Mouse (Mus musculus): ENCODE measurements around the gene Ccdc70. TPM values are rescaled to one million over a fixed set of nuclear protein-coding genes. Genes with fewer than 3 reads are reported as not detected.
A peak's percentile ranks its signal among the peaks of the same experiment; 100 is the strongest.
"Not testable (repeated sequence)": the region's sequence is repeated elsewhere in the genome, so short reads cannot be mapped to it uniquely, and the experiment has no call there.

Gene Ccdc70
- total RNA-seq (2014; fragmentation: Nextera tagmentation) (not detected in 2 replicates), total RNA-seq (2017) (not detected in 2 replicates)

DNA sequence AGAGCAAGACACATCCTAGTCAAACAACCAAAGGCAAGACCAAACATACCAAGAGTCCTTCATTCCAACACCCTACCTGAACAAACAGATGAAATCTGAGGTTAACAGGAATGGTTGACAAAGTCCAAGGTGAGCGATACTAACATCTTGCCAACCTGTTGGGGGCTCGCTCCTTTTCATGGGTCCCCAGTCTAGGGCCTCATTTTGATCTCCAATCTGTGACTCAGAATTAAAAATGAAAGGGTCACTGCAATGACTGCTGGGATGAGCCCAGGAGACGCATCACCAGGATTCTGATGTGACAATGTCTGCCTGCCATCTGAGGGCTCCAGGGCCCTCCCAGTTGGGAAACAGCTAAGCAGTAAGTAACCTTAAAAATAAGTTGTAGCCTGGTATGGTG lies at the start of gene Ccdc70:
Ccdc70 (plus strand) TSS at position 301 of the 400 bp plus-strand sequence.
- ATAC-seq (replicated peaks; ENCODE audit: poor library complexity, severe bottlenecking) = no peak

DNA sequence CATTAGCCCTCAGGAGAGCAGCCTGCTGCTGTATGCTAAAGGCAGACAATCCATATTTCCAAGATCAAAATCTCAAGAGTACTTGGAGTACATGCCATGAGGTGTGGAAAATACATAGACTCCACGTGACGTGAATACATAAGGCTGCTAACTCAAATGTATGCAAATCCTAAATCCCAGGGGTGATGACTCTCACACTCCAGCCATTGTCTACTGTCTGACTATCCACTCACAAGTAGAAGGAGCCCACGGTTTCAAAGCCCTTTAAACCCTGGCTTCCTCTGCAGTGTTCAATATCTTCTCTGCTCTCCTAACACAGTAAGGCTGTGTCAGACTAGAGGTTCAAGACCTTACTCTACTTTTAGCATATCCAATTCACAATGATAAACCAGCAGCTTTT lies 38.8 kb upstream of the Ccdc70 start:
- ATAC-seq (replicated peaks; ENCODE audit: poor library complexity, severe bottlenecking) = not testable (repeated sequence)

DNA sequence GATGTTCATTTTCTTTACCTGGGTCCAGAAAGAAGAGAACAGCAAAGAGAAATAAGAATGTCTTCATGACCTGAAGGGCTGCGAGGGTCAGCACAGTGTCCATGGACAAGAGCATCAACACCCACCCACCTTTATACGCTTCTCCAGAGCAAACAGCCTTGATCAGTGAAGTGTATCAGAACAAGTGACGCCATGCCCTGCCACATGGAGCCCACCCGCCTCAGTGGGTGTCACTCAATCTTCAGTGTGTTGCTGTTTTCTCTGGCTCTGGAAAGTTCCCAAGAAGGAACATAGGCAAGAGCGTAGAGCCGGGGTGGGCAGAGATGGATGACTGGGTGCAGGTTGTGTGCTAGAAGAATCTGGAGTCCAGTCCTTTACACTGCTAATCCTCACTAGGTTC lies 37.0 kb upstream of the Ccdc70 start, which contains the start of gene Defb15:
Defb15 (minus strand) TSS at position 101 of the 400 bp plus-strand sequence.
- no peak for ATAC-seq (replicated peaks; ENCODE audit: poor library complexity, severe bottlenecking)

DNA sequence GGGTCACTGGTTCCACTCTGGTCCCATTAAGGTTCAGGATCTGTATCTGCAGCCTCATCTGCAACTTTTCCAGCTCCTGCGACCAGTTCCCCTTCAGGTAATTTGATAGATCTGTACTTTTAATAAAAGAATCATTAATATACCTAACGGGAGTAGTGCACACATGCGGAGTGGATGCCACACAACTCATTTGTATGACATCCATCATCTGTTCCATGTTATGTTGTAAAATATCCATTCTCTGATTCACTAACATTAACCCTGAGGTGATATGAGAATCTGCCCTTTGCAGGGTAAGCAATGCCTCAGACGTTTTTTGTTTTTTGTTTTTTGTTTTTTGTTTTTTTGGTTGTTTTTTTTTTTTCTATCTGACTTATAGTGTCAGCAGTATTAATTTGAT lies 31.5 kb upstream of the Ccdc70 start, which contains the start of gene Defb35:
Defb35 (plus strand) TSS at position 301 of the 400 bp plus-strand sequence.
- not testable (repeated sequence) for ATAC-seq (replicated peaks; ENCODE audit: poor library complexity, severe bottlenecking)

DNA sequence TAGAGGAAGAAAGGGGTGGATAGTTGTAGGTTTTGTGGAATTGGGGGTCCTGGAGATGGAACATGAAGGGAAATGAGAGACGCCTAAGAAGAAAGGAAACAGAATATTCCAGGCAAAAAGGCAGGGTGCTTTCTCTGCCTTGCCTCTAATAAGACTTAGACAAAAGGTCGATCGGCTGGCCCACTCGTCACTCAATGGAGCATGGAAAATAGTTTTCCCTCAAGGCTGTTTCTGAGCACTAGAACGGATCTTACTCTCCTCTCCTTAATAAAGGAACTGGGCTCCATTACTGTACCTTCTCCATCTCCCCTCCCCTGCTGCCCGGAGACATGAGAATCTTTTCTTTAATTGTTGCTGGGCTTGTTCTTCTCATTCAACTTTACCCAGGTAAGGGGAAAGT lies 23.1 kb upstream of the Ccdc70 start, which contains the start of gene Defb13:
Defb13 (plus strand) TSS at position 301 of the 400 bp plus-strand sequence.
- no peak for ATAC-seq (replicated peaks; ENCODE audit: poor library complexity, severe bottlenecking)

DNA sequence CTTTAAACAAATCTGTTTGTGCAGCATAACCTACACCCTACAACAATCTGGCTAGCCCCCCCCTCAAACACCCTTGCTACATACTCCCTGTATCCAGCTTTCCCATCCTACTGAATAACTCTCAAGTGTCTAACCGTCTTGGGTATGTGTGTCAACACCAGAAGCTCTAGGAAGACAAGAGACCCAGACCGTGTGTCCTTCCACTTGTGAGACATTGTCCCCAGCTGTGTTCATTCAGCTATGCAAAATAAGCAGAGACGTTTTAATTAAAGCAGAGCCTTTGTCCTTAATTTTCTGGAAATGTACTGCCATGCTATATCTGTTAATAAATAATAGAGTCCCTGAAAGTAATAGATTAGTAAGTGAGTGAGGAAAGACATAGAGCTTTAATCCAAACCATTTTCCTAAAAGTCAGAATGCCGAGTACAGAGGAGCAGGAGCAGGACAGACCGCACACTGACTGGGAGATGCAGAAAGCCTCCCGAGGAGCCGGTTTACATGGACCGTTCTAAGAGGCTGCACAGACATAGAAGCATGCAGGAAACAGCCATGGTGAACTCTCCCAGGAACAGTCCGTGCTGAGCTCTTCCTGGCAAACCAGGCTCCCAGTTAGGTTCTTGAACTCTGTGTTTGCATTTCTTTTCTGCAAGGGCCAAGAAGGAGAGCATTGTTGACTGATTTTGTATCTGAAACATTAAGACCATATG lies 22.1 kb upstream of the Ccdc70 start:
- no peak for ATAC-seq (replicated peaks; ENCODE audit: poor library complexity, severe bottlenecking)

DNA sequence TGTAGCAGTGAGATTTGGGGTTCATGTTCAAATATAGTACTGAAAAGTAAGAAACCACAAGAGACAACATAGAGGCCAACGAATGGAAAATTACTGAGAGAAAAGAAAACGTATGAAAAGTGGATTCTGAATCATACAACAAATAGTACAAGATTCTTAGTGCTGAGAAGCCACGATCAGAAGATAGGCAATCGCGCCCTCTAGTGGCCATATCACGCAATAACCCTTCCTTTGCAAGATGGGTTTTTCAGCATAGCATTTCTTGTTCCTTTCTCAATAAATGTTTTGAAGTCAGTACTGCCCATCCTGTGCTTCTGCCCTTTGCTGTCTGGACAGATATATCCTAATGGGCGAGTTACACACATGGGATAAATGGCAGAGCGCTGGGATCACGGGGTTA lies 14.3 kb upstream of the Ccdc70 start:
- peak; percentile 52; the same call in 1 of the 2 replicates for ATAC-seq (replicated peaks; ENCODE audit: poor library complexity, severe bottlenecking)

DNA sequence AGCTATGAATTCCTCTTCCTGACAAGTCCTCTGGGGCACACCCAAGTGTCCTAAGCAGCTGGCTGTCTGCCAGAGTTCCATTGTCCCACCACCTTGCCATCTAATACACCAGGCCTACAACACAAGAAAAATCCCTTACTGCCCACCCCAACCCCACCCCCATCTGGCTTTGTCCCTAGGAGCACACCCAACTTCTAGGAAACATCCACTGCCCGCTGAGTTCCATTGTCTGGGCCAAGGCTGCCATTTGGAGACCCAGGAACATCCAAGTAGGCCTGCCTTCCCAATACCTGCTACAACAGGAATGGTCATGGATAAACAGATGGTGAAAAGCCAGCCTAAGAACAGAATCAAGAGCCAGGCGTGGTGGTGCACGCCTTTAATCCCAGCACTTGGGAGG lies 13.2 kb upstream of the Ccdc70 start:
- ATAC-seq (replicated peaks; ENCODE audit: poor library complexity, severe bottlenecking) = no peak

DNA sequence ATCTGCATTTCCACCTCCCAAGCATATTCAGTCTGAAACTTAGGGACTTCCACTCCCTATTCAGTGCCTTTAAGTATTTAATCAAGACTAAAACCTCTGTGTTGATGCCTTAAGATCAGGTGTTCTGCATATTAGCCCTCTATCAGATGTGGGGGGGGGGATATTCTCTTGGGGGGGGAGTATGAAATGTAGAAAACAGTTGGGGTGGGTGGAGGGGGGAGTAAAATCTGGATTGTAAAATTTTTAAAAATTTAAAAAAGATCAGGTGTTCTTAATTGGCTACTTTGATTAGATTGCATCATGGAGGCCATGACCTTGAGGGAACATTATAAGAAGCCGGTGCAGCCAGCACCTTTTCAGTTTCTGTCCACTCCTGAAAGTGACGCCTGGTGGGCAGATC lies 11.2 kb upstream of the Ccdc70 start, which contains the start of gene Fam90a1a:
Fam90a1a (plus strand) TSS at position 301 of the 400 bp plus-strand sequence.
- ATAC-seq (replicated peaks; ENCODE audit: poor library complexity, severe bottlenecking) = no peak

DNA sequence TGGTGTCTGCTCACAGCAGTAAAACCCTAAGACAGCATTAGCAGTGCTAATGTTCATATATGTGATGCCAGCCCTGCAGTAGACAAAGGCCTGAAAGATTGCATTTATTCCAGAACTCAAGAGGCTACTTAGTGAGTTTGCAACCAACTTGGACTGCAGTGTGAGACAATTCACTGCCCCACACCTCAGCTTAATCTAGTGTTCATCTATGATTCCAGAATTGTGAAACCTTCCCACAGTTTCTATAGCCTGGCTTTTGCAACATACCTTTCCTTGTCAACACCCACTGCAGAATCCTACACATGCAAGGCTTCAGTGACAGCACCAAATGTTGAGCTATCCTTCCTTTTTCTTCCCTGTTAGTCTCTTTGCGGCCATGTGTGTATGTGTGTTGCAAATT lies 2.9 kb upstream of the Ccdc70 start:
- no peak for ATAC-seq (replicated peaks; ENCODE audit: poor library complexity, severe bottlenecking)

DNA sequence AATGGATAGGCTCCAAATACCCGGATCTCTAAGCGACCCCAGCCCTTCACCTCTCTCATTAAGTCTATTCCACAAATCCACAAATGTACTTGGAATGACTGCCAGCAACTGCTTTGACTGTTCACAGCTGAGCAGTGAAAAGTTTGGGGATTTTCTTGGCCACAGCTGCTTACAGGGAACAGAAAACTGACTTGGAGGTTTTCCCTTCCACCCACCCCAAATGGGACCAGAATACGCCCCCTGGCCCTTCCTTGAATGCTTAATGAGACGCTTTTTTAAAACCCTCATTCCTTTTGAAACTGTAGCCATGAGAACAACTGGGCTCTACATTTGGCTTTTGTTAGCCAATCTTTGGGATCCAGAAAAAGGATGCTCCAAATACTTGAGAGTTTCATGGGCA lies 8.6 kb downstream of the Ccdc70 start:
- no peak for ATAC-seq (replicated peaks; ENCODE audit: poor library complexity, severe bottlenecking)

DNA sequence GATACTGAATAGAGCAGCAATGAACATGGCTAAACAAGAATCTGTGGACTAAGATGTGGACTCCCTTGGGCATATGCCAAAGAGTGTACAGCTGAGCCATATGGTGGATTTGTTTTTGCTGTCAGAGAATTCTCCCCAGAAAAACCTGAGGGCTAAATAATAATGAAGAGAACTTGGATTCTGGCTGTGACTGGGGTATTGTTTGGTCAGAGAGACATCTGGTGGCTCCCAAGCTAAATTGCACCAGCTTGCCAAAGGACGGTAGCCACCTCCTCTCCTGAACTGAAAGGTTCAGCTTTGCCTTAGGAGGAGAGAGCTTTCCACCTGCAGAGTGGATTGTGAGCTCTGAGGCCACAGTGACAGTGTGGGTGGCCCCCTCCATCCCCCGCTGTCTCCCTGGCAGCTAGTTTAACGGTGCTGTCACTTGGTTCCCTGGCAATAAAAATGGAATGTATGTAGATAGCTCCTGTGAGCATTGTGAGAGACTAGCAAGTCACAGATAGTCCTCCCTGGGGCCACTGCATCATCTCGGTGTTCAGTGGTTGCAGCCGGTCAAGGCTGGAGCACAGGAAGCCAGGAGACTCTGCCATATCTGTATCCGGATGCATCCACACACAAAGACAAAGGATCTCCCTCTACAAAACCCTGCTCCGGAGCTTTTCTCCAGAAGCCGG lies 12.2 kb downstream of the Ccdc70 start:
- ATAC-seq (replicated peaks; ENCODE audit: poor library complexity, severe bottlenecking) = no peak

DNA sequence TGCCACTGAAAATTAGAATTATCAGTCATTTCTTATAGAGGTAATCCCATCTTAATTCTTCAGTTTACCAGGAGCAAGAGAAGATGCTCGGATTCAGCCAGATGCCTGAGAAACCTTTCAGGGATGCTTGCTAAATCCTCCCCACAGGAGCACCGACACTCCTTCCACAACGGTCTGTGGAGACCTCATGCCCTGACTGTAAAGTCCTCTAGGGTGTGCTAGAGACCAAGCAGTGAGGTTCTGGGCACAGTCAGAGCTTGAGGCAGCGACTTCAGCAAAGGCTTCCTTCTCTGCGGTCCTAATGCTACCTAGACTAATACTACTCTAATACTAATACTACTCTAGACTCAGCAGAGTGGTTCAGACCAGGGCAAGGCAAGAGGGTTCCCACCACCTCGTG lies 22.6 kb downstream of the Ccdc70 start:
- peak; percentile 80 for ATAC-seq (replicated peaks; ENCODE audit: poor library complexity, severe bottlenecking)

DNA sequence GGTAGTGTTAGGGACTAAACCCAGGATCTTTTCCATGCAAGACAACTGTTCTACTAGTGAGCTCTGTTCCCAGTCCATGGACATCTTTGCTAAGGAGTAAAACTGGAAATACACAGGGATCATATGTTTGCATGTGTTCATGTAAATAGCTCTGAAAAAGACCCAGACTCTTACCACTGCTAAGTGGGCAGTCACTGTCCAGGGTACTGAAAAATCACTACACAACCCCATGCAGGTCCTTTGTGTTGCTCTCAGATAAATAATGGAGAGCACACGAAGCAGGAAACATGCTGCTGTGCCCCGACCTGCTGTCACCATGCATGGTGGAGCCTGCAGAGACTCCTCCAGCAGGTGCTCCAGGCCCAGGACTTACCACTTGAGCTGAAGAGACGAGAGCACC lies 25.6 kb downstream of the Ccdc70 start:
- no peak for ATAC-seq (replicated peaks; ENCODE audit: poor library complexity, severe bottlenecking)

DNA sequence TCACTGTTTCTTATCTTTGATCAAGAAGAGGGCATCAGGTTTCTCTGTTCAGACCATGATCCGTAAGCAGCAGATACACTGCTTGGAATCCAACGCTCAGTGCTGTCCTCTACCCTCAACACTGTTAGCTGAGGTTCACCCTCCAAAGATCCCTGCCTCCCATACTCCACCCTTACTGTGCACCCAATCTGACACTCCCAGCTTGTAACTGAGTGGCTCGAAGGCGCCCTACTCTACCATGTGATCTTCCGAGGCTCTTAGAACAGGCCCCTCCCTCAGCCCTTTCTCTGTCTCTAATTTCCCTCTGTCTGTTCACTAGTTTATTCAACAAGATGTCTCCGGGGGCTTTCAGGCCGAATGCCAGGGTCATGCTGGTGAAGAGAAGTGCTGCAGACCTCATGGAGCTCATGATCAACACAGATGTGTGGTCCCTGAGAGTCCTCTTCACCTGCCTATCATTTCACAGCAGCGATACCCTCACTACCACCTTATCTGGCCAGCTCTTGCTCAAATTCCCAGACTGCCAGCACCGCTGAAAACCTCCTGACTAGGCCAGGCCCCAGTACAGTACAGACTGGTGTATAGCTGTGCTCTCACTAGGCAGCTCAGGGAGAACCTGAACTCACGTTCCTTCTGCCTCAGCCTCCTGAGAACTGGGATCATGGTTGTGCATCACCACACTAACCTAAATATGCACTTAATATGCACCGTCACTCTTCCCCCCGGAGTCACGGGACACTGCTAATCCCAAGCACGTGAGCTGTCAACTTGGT lies 35.4 kb downstream of the Ccdc70 start:
- no peak for ATAC-seq (replicated peaks; ENCODE audit: poor library complexity, severe bottlenecking)

DNA sequence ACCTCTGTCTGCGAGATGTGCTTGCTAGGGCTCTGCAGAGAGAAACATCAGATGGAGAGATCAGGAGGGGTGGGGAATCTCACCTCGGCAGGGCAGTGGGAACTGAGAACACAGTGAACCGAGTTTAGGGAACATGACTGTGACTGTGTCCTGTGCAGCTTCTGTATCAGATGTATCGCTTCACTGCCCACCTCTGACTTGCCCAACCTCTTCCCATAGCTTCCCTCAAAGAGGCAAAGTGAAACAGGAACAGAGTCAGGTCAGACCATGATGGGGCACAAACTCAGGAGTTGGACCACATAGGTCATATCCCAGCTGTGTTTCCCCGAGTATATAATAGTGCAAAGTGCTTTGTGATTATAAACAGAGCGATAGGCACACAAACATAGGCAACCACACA lies 36.8 kb downstream of the Ccdc70 start:
- ATAC-seq (replicated peaks; ENCODE audit: poor library complexity, severe bottlenecking) = peak; percentile 61

DNA sequence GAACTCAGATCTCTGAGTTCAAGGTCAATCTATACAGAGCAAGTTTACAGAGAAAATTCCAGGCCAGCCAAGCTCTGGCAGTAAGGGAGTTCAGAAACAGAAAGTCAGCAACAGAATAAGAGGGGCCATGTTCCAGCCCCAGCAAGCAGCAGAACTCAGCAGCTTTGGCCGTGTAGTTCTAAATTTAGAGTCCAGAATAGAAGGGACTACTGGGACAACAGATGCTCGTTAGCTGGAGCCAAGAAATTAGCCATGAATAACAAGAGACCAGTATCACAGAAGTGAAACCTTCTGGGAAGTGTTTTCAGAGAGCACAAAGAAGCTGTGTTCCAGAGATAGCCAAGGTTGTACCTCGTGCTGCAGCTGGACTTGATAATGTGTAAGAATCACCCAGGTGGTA lies 39.8 kb downstream of the Ccdc70 start:
- ATAC-seq (replicated peaks; ENCODE audit: poor library complexity, severe bottlenecking) = no peak

DNA sequence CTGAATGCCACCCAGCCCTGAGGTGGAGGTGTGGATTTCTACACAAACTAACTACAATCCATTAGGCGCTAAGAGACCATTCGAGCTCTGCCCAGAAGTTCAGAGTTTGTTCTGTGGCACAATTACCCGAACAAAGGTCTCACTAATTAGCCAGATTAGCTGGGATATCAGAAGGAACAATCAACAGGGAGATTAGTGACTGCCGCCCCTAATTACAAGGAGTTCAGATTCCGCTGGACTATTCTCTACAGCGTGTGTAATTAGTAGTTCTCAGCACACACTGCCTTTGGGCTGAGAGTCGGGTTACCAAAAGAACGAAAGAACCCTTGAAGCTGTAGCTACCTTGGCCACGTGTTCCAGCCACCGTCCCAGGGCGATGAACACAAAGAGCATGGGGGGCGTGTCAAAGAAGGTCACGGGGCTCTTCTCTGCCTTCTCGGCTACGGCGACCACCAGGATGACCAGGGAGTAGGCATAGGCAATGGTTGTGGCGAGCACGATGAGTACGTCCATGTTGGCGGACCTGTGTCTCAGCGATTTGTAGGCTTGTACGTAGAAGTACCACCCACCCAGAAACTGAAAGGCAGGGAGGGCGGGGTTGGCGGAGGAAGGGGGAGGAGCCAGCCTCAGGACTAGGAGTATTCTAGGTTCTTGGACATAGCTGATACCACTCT lies 43.6 kb downstream of the Ccdc70 start:
- peak; percentile 74 for ATAC-seq (replicated peaks; ENCODE audit: poor library complexity, severe bottlenecking)

DNA sequence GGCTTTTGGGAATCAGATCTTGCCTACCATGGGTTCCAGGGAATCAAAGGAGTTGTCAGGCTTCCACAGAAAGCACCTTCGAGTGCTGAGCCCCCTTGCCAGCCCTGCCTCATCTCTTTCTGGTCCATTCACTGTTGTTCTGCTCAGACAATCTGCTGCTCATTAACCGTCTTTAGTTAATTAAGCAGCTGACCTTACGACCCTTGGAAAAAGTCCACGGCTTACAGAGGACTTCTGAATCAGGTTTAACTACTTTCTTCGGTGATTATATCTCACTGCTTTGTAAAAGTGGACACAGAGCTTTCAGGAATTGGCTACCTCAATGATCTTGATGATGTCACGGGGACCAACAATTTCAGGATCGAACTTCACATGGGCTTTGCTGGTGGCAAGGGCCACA lies 48.2 kb downstream of the Ccdc70 start:
- no peak for ATAC-seq (replicated peaks; ENCODE audit: poor library complexity, severe bottlenecking)

DNA sequence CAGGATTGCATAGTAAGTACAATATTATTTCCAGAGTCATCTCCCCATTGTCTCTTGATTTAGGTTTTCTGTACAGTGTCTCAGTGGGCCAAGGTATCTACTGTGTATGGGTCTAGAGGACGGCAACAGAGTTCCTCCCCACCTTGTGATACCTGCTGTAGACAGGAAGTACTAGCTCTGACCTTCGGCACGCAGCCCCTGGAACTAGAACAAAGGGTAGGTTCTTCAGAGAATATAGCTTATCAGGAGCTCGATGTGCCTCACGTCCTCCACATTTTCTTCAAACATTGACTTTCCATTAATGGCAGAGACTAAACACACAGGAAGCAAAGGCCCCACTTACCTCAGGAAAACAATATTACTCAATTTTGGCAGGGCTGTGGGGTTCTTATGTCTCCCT lies 49.9 kb downstream of the Ccdc70 start:
- ATAC-seq (replicated peaks; ENCODE audit: poor library complexity, severe bottlenecking) = no peak
